Mouse (Mus musculus) adipose tissue, adult 10 weeks (tissue): ENCODE data around the gene Gm8906. TPM values are rescaled to one million over a fixed set of nuclear protein-coding genes. Genes with fewer than 3 reads are reported as not detected.

Experiments
- polyA plus RNA-seq: library from polyadenylated mRNA; stranded (reverse); fragments of 350-450 nt; fragmentation: Illumina TruSeq; extraction: RNeasy Lipid Tissue Mini Kit (QIAGEN cat#74804); gene quantifications from one replicate; pipeline ENCODE4 v1.2.3, GENCODE M21; 2014; ENCODE audit warnings: low read depth, low replicate concordance

Gm8906 gene
- not detected for polyA plus RNA-seq

GRCm38 (mm10) chr5:11502385-11502784 is at the start of gene Gm8906:
Gm8906 (plus strand) TSS chr5:11502685.

Other genes starting within 250 kb of the Gm8906 start
- gene Gm8890, start 246.7 kb upstream of the Gm8906 start, polyA plus RNA-seq, result not detected
- gene Speer1, start 161.2 kb upstream of the Gm8906 start, polyA plus RNA-seq, result 0.45 TPM
- 0.89 TPM for gene Gm8897, start 86.3 kb upstream of the Gm8906 start, polyA plus RNA-seq
- not detected for gene Gm6460, start 92.2 kb downstream of the Gm8906 start, polyA plus RNA-seq
- not detected for gene Gm8922, start 179.3 kb downstream of the Gm8906 start, polyA plus RNA-seq